Mouse (Mus musculus): ENCODE results near the gene Dapk2.

DNA sequence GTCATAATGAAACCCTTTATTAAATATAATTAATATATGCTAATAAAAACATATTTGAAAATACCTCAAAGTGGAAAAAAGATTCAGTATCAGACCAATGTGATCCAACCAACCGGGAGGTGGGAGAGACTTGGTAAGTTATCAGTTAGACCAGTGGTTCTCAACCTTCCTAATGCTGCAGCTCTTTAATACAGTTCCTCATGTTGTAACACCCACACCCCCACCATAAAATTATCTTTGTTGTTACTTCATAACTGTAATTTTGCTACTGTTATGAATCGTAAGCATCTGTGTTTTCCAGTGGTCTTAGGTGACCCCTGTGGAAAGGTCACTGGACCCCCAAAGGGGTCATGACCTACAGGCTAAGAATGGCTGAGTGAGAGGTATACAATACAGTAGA is 105.7 kb downstream of the Dapk2 start:
- TF ChIP-seq TAL1 (IDR thresholded peaks at IDR 0.05; ENCODE audit: low read length) (no peak), GATA1 (IDR thresholded peaks at IDR 0.05; ENCODE audit: low read length) (no peak)
